Mouse (Mus musculus) heart, postnatal 0 days (tissue): ENCODE results near the gene Aar2. TPM values are rescaled to one million over a fixed set of nuclear protein-coding genes. Genes with fewer than 3 reads are reported as not detected.

Source experiments
- ATAC-seq: fragments of 200-750 bp; cut with Nextera tagmentation; 2 replicates; pipeline ENCODE4 v1.8.0; 2017; ENCODE audit warnings: low read depth, moderate number of reproducible peaks, moderate library complexity; ENCODE audit not compliant: insufficient read depth
- DNase-seq: peaks from one replicate; pipeline ENCODE4 v3.0.0-alpha.2; 2016; ENCODE audit warnings: low spot score
- H3K27ac ChIP-seq: fragments of 300-500 bp; sonication (generic); 2 replicates; pipeline ENCODE4 v1.5.1; 2014; ENCODE audit warnings: low read depth, mild to moderate bottlenecking
- H3K27me3 ChIP-seq: fragments of 300-500 bp; sonication (generic); 2 replicates; pipeline ENCODE4 v1.6.1; 2014; ENCODE audit warnings: low read length, mixed read lengths; ENCODE audit not compliant: control insufficient read depth, insufficient read depth
- H3K36me3 ChIP-seq: fragments of 300-500 bp; sonication (generic); replicated peaks from 2 replicates; pipeline ENCODE4 v1.6.1; 2014; ENCODE audit warnings: low read length, mixed read lengths; ENCODE audit not compliant: control insufficient read depth, insufficient read depth
- H3K4me1 ChIP-seq: fragments of 300-500 bp; sonication (generic); 2 replicates; pipeline ENCODE4 v1.6.1; 2014; ENCODE audit warnings: antibody characterized with exemption; ENCODE audit not compliant: control insufficient read depth, insufficient read depth
- H3K4me2 ChIP-seq: fragments of 300-500 bp; sonication (generic); 2 replicates; pipeline ENCODE4 v1.6.1; 2014; ENCODE audit warnings: low read depth, mild to moderate bottlenecking, low read length, moderate library complexity
- H3K4me3 ChIP-seq: fragments of 300-500 bp; sonication (generic); 2 replicates; pipeline ENCODE4 v1.5.1; 2014; ENCODE audit warnings: low read depth, low read length
- H3K9ac ChIP-seq: fragments of 300-500 bp; sonication (generic); replicated peaks from 2 replicates; pipeline ENCODE4 v1.6.1; 2014; ENCODE audit warnings: low read depth, low read length, mixed read lengths
- H3K9me3 ChIP-seq: fragments of 300-500 bp; sonication (generic); replicated peaks from 2 replicates; pipeline ENCODE4 v1.6.1; 2016; ENCODE audit warnings: low read length; ENCODE audit not compliant: control insufficient read depth
- CTCF ChIP-seq: IDR thresholded peaks from 2 replicates; pipeline ENCODE4 v1.5.1; 2016; ENCODE audit warnings: antibody characterized with exemption, control low read depth, low read depth
- EP300 ChIP-seq: IDR thresholded peaks from 2 replicates; pipeline ENCODE4 v1.6.1; 2016; ENCODE audit warnings: antibody characterized with exemption, low read depth
- WGBS: fragments of 180-500 bp; shearing (Covaris S2); extraction: QIAGEN DNeasy Blood & Tissue Kit; methylation state at CpG from one replicate; pipeline ENCODE4 v1.1.7; 2014; 5-methylcytosine and 5-hydroxymethylcytosine counted together
- polyA plus RNA-seq: library from polyadenylated mRNA; unstranded; fragments of >200 nt; fragmentation: Nextera tagmentation; extraction: Ambion mirVana; gene quantifications from 2 replicates; pipeline ENCODE4 v1.2.1, GENCODE M21; 2015
- total RNA-seq: library from RNA; depleted of rRNA; stranded (reverse); fragments of >200 nt; gene quantifications from 2 replicates; pipeline ENCODE4 v1.2.3, GENCODE M21; 2014; ENCODE audit warnings: low replicate concordance; rRNA removed

The Aar2 gene
- total RNA-seq, result 26.7 and 36.2 TPM in 2 replicates
- polyA plus RNA-seq, result 18.7 and 19.4 TPM in 2 replicates

DNA sequence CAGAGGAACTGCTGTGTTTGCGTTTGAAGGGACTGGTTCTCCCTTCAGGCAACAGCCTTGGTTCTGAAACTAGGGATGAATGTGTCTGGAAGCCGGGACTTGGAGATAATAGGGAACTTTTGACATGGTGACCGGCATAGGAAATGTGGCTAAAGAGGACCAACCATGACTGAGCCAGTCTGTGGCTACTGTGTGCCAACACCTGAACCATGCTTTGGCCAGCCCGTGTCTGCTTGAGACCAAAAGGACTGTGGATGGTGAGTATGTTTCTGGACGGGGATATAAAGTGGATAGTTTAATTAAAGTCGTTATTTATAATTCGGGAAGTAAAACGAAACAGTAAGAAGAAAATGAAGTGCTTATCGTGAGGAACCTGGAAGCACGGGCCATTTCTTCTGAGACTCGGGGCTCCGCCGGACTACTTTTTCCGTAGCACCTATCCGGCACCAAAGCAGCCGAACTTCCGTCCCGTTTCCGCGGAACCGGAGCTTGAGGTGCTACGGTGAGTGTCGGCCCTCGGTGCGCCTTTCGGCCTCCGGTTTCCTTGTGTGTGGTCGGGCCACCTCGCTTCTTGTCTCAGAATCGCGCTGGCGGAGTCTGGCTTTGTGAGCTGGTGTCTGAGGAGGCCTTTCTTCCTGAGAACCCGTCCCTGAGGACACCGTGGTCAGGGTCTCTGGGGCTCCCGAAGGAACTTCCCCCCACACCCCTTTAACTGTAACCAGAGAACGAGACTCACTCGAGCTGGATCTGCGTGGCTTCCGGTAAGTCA, at the start of gene Aar2:
Gene Aar2 (plus strand): TSS at position 462 of the 769 bp plus-strand sequence.
- H3K36me3 ChIP-seq, result peaks cover 20% of the 10 kb centered on the region
- ATAC-seq (peak; percentile 33), DNase-seq (peak; percentile 24)
- peak within 1 kb of the TSS; percentile 70 for H3K27ac ChIP-seq
- peaks cover 12% of the 10 kb centered on the region for H3K4me1 ChIP-seq
- peak within 1 kb of the TSS; percentile 76 for H3K9ac ChIP-seq
- no peaks in the 10 kb centered on the region for H3K9me3 ChIP-seq
- H3K4me3 ChIP-seq, result peak within 1 kb of the TSS; percentile 87
- H3K4me2 ChIP-seq, result peak within 1 kb of the TSS; percentile 75
- WGBS, result 5% methylated on average over 39 of the region's 39 CpGs
- no peak for TF ChIP-seq EP300
- no peak for TF ChIP-seq CTCF
- H3K27me3 ChIP-seq, result no peaks in the 10 kb centered on the region

DNA sequence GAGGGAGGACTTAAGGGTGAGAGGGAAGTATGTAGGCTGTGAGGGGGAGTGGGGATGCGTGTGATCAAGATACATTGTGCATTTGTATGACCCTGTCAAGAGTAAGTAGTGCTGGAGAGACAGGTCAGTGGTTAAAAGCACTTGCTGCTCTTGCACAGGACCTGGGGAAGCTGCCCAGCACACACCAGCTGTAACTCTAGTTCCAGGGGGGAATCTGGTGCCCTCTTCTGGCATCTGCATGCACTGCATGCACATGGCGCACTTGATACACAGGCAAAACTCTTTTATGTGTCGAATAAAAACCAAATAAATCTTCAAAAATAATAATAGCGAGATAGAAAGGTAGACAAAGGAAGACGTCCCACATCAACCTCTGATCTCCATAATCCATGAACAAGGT, 49.5 kb upstream of the Aar2 start:
- Histone ChIP-seq H3K9me3 (no peaks in the 10 kb centered on the region), H3K4me2 (no peak overlapping the region), H3K4me3 (no peak overlapping the region), H3K4me1 (no peaks in the 10 kb centered on the region), H3K27ac (no peak overlapping the region), H3K27me3 (no peaks in the 10 kb centered on the region), H3K9ac (no peak overlapping the region), H3K36me3 (0 out of 2 replicates have a peak, but pooled peaks cover 3% of the 10 kb centered on the region)
- ATAC-seq (no peak), DNase-seq (no peak)
- TF ChIP-seq EP300 (no peak), CTCF (peak; percentile 66)
- WGBS, result 61% methylated on average over 5 of the region's 5 CpGs

DNA sequence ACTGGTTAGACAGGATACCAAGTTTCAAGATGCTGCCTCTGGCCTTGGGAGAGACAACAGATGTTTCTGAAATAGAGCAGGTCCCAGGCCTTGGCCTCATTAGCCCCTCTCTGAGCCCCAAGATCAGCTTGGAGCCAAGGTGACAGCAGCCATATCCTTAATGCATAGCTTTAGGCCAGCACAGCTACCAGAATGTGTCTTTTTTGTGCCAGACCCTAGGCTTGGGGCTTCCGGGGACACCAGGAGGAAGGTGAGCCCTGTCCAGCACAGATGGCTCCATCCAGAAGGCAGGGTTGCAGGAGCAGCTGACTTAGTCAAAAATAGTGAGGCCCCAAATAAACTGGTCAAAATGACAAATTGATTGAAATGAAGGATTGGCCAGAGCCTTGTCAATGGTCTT, 46.4 kb upstream of the Aar2 start:
- no peak overlapping the region for H3K4me3 ChIP-seq
- no peak overlapping the region for H3K9ac ChIP-seq
- WGBS, result 96% methylated on average over 1 of the region's 1 CpGs
- DNase-seq, result no peak
- no peaks in the 10 kb centered on the region for H3K4me1 ChIP-seq
- TF ChIP-seq EP300, result no peak
- no peak for TF ChIP-seq CTCF
- no peaks in the 10 kb centered on the region for H3K9me3 ChIP-seq
- H3K4me2 ChIP-seq, result no peak overlapping the region
- H3K27me3 ChIP-seq, result no peaks in the 10 kb centered on the region
- H3K36me3 ChIP-seq, result 0 out of 2 replicates have a peak, but pooled peaks cover 3% of the 10 kb centered on the region
- no peak overlapping the region for H3K27ac ChIP-seq
- no peak for ATAC-seq

DNA sequence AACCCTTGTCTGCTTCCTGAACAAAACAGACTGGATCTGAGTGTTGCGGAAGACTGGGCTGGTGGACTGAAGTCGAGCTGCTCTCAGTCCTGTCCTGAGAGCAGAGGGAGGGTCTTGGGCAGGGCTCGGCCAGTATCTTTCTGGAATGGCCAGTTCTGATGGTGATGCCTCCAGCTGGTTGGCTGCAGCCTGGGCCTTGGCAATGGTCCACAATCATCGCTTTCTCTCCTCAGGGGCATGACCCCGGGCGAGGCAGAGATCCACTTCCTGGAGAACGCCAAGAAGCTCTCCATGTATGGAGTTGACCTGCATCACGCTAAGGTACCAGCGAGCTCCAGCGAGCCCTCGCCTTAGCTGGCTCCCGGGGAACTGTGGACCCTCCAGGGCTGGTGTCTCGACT, 41.9 kb upstream of the Aar2 start:
- Histone ChIP-seq H3K9ac (no peak overlapping the region), H3K4me1 (no peaks in the 10 kb centered on the region), H3K36me3 (no peaks in the 10 kb centered on the region), H3K4me2 (no peak overlapping the region), H3K27ac (no peak overlapping the region), H3K27me3 (no peaks in the 10 kb centered on the region), H3K9me3 (no peaks in the 10 kb centered on the region), H3K4me3 (no peak overlapping the region)
- WGBS, result 62% methylated on average over 13 of the region's 13 CpGs
- no peak for ATAC-seq
- no peak for DNase-seq
- no peak for TF ChIP-seq EP300

DNA sequence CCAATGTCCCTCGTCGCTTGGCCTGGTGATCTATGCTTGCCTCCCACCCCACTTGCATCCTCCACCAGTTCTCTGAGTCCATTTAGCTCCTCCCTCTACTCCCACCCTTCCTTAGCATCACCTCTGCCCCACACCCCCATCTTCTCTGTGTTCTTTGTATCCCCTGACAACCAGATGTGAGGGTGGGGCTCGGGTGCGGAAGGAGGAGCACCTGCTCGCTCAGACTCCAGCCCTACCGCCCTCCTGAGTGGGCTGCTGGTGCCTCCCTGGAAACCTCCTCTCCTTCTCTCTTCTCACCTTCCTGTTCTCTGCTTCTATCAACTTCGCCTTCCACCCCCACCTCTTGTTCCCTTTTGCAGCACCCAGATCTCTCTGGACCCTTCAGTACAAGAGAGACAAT, 35.4 kb upstream of the Aar2 start:
- TF ChIP-seq CTCF (no peak), EP300 (no peak)
- WGBS, result 78% methylated on average over 7 of the region's 7 CpGs
- no peak for DNase-seq
- Histone ChIP-seq H3K9me3 (no peaks in the 10 kb centered on the region), H3K27me3 (no peaks in the 10 kb centered on the region), H3K9ac (no peak overlapping the region), H3K4me2 (no peak overlapping the region), H3K27ac (no peak overlapping the region), H3K36me3 (no peaks in the 10 kb centered on the region), H3K4me3 (no peak overlapping the region), H3K4me1 (no peaks in the 10 kb centered on the region)
- no peak for ATAC-seq

DNA sequence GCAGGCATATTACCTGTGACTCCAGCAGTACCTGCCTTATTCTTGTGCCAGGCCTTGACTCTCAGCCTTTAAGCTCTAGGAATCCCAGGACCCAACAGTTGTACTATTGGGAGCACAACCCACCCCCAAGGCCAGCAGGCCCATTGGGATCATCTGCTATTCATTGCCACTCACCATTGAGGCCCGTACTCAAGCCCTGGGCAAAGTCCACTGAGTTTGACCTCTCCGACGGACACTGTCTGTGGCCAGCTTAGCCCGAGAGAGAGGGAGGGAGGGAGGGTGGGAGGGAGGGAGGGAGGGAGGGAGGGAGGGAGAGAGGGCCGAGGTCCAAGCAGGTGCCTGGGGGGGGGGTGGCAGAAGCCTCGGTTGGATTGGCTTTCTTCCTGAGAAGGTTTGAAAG, 34.8 kb upstream of the Aar2 start:
- Histone ChIP-seq H3K9ac (no peak overlapping the region), H3K4me3 (no peak overlapping the region), H3K27ac (no peak overlapping the region), H3K36me3 (no peaks in the 10 kb centered on the region), H3K4me1 (no peaks in the 10 kb centered on the region), H3K4me2 (no peak overlapping the region), H3K9me3 (no peaks in the 10 kb centered on the region), H3K27me3 (no peaks in the 10 kb centered on the region)
- TF ChIP-seq EP300 (no peak), CTCF (no peak)
- DNase-seq (no peak), ATAC-seq (no peak)
- 70% methylated on average over 5 of the region's 6 CpGs for WGBS
